Mouse (Mus musculus): ENCODE measurements around the gene Nes. TPM values are rescaled to one million over a fixed set of nuclear protein-coding genes. Genes with fewer than 3 reads are reported as not detected.
A peak's percentile ranks its signal among the peaks of the same experiment; 100 is the strongest.

Nes gene
- polyA plus RNA-seq (2012; ENCODE audit: insufficient read depth, low replicate concordance) = 0.29 TPM in 1 of 2 replicates, not detected in the other

- Histone ChIP-seq H3K36me3 (replicated peaks; ENCODE audit: low read length) (no peaks in the 10 kb centered on the region), H3K4me1 (peaks cover 17% of the 10 kb centered on the region), H3K9me3 (peaks cover 7% of the 10 kb centered on the region), H3K27me3 (replicated peaks) (peaks cover 76% of the 10 kb centered on the region), H3K4me3 (replicated peaks) (peak within 1 kb of the TSS; percentile 89)
- TF ChIP-seq GATA1 (IDR thresholded peaks at IDR 0.05; ENCODE audit: borderline replicate concordance, low read length) = no peak
- no peak for TF ChIP-seq FLI1 (IDR thresholded peaks at IDR 0.05; ENCODE audit: low read length)
Observed at GRCm38 (mm10) chr3:87970939-87971488, at the start of gene Nes. TSS of gene Nes (plus strand) at chr3:87971078.

GRCm38 (mm10) chr3:87924996-87925395 is 45.9 kb upstream of the Nes start:
- no peak overlapping the region for H3K4me3 ChIP-seq (replicated peaks)
- H3K4me1 ChIP-seq = peaks cover 48% of the 10 kb centered on the region
- no peak for TF ChIP-seq GATA1 (IDR thresholded peaks at IDR 0.05; ENCODE audit: borderline replicate concordance, low read length)
- peaks cover 73% of the 10 kb centered on the region for H3K36me3 ChIP-seq (replicated peaks; ENCODE audit: low read length)
- H3K9me3 ChIP-seq = no peaks in the 10 kb centered on the region
- no peaks in the 10 kb centered on the region for H3K27me3 ChIP-seq (replicated peaks)

GRCm38 (mm10) chr3:87927452-87927851 is 43.4 kb upstream of the Nes start:
- H3K27me3 ChIP-seq (replicated peaks) = no peaks in the 10 kb centered on the region
- peaks cover 48% of the 10 kb centered on the region for H3K4me1 ChIP-seq
- peaks cover 67% of the 10 kb centered on the region for H3K36me3 ChIP-seq (replicated peaks; ENCODE audit: low read length)
- H3K9me3 ChIP-seq = no peaks in the 10 kb centered on the region
- no peak overlapping the region for H3K4me3 ChIP-seq (replicated peaks)
- TF ChIP-seq FLI1 (IDR thresholded peaks at IDR 0.05; ENCODE audit: low read length) (no peak), GATA1 (IDR thresholded peaks at IDR 0.05; ENCODE audit: borderline replicate concordance, low read length) (no peak)

- TF ChIP-seq FLI1 (IDR thresholded peaks at IDR 0.05; ENCODE audit: low read length) = no peak
- TF ChIP-seq GATA1 (IDR thresholded peaks at IDR 0.05; ENCODE audit: borderline replicate concordance, low read length) = no peak
- Histone ChIP-seq H3K36me3 (replicated peaks; ENCODE audit: low read length) (peaks cover 64% of the 10 kb centered on the region), H3K4me1 (peaks cover 66% of the 10 kb centered on the region), H3K9me3 (no peaks in the 10 kb centered on the region), H3K27me3 (replicated peaks) (no peaks in the 10 kb centered on the region), H3K4me3 (replicated peaks) (peak overlapping the region; percentile 97)
Observed at GRCm38 (mm10) chr3:87929341-87930077, 41.4 kb upstream of the Nes start.

GRCm38 (mm10) chr3:87930078-87930795 is 40.6 kb upstream of the Nes start, which contains the start of the genes Isg20l2 and Rrnad1:
TSS of gene Isg20l2 (plus strand) at chr3:87930314.
TSS of gene Rrnad1 (minus strand) at chr3:87930717.
- H3K27me3 ChIP-seq (replicated peaks) = no peaks in the 10 kb centered on the region
- H3K36me3 ChIP-seq (replicated peaks; ENCODE audit: low read length) = peaks cover 63% of the 10 kb centered on the region
- peak within 1 kb of the TSS; percentile 97 for H3K4me3 ChIP-seq (replicated peaks)
- H3K4me1 ChIP-seq = peaks cover 65% of the 10 kb centered on the region
- H3K9me3 ChIP-seq = no peaks in the 10 kb centered on the region
- TF ChIP-seq GATA1 (IDR thresholded peaks at IDR 0.05; ENCODE audit: borderline replicate concordance, low read length) (no peak), FLI1 (IDR thresholded peaks at IDR 0.05; ENCODE audit: low read length) (no peak)

GRCm38 (mm10) chr3:87934026-87934425 is 36.9 kb upstream of the Nes start:
- no peak overlapping the region for H3K4me3 ChIP-seq (replicated peaks)
- H3K36me3 ChIP-seq (replicated peaks; ENCODE audit: low read length) = peaks cover 67% of the 10 kb centered on the region
- no peaks in the 10 kb centered on the region for H3K27me3 ChIP-seq (replicated peaks)
- peaks cover 56% of the 10 kb centered on the region for H3K4me1 ChIP-seq
- H3K9me3 ChIP-seq = no peaks in the 10 kb centered on the region
- TF ChIP-seq GATA1 (IDR thresholded peaks at IDR 0.05; ENCODE audit: borderline replicate concordance, low read length) (no peak), FLI1 (IDR thresholded peaks at IDR 0.05; ENCODE audit: low read length) (no peak)

- Histone ChIP-seq H3K36me3 (replicated peaks; ENCODE audit: low read length) (peaks cover 72% of the 10 kb centered on the region), H3K27me3 (replicated peaks) (no peaks in the 10 kb centered on the region), H3K4me3 (replicated peaks) (no peak overlapping the region), H3K4me1 (peaks cover 52% of the 10 kb centered on the region), H3K9me3 (no peaks in the 10 kb centered on the region)
- no peak for TF ChIP-seq GATA1 (IDR thresholded peaks at IDR 0.05; ENCODE audit: borderline replicate concordance, low read length)
- no peak for TF ChIP-seq FLI1 (IDR thresholded peaks at IDR 0.05; ENCODE audit: low read length)
Observed at GRCm38 (mm10) chr3:87934501-87934900, 36.4 kb upstream of the Nes start.

- Histone ChIP-seq H3K9me3 (no peaks in the 10 kb centered on the region), H3K4me1 (peaks cover 52% of the 10 kb centered on the region), H3K36me3 (replicated peaks; ENCODE audit: low read length) (peaks cover 79% of the 10 kb centered on the region), H3K27me3 (replicated peaks) (no peaks in the 10 kb centered on the region), H3K4me3 (replicated peaks) (no peak overlapping the region)
- TF ChIP-seq FLI1 (IDR thresholded peaks at IDR 0.05; ENCODE audit: low read length) (no peak), GATA1 (IDR thresholded peaks at IDR 0.05; ENCODE audit: borderline replicate concordance, low read length) (no peak)
Observed at GRCm38 (mm10) chr3:87935201-87935600, 35.7 kb upstream of the Nes start.

- no peaks in the 10 kb centered on the region for H3K27me3 ChIP-seq (replicated peaks)
- H3K36me3 ChIP-seq (replicated peaks; ENCODE audit: low read length) = peaks cover 83% of the 10 kb centered on the region
- H3K4me1 ChIP-seq = peaks cover 51% of the 10 kb centered on the region
- TF ChIP-seq GATA1 (IDR thresholded peaks at IDR 0.05; ENCODE audit: borderline replicate concordance, low read length) (no peak), FLI1 (IDR thresholded peaks at IDR 0.05; ENCODE audit: low read length) (no peak)
- H3K9me3 ChIP-seq = no peaks in the 10 kb centered on the region
- H3K4me3 ChIP-seq (replicated peaks) = no peak overlapping the region
Observed at GRCm38 (mm10) chr3:87935776-87936175, 35.1 kb upstream of the Nes start.

- no peak overlapping the region for H3K4me3 ChIP-seq (replicated peaks)
- TF ChIP-seq GATA1 (IDR thresholded peaks at IDR 0.05; ENCODE audit: borderline replicate concordance, low read length) (no peak), FLI1 (IDR thresholded peaks at IDR 0.05; ENCODE audit: low read length) (no peak)
- H3K4me1 ChIP-seq = peaks cover 9% of the 10 kb centered on the region
- peaks cover 8% of the 10 kb centered on the region for H3K27me3 ChIP-seq (replicated peaks)
- H3K36me3 ChIP-seq (replicated peaks; ENCODE audit: low read length) = peaks cover 91% of the 10 kb centered on the region
- H3K9me3 ChIP-seq = no peaks in the 10 kb centered on the region
Observed at GRCm38 (mm10) chr3:87940611-87941010, 30.3 kb upstream of the Nes start.

Data from megakaryocyte, embryonic 14.5 days (primary cell).